Mouse (Mus musculus) ES-E14 (cell line): ENCODE measurements around the gene Tspyl3.

Source experiments
- CHD2 ChIP-seq: IDR thresholded peaks from 2 replicates; pipeline ENCODE4 v1.6.1; 2014; ENCODE audit warnings: mild to moderate bottlenecking, low read depth, low read length, inconsistent platforms
- HCFC1 ChIP-seq: IDR thresholded peaks from 2 replicates; pipeline ENCODE4 v1.6.1; 2012; ENCODE audit warnings: low read length, inconsistent platforms, borderline replicate concordance; ENCODE audit not compliant: insufficient read depth

DNA sequence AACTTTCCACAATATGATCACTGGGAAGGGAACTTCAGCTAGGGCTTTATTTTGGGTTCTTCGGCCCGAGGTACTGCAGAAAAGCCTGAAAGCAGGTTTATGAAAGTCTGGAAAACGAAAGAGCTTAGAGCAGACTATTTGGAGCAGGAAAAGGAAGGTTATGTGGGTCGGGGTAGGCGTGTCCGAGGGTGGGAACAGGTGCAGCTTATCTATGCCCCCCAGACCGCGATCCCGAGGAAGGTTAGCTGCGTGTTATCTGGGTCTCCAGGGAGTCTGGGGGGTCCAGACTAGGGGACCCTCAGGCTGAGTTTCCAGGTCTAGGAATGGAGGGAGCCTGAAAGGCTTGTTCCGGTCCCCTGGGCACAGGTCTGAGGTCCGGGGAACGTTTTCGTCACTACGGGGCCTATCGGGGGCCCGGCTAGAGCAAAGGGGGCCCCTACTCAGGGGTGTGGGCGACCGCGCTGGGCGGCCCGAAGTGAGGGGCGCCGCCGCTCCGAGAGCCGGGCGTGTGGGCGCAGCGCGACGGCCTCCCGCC lies 15.5 kb upstream of the Tspyl3 start:
- TF ChIP-seq CHD2: no peak
- TF ChIP-seq HCFC1: no peak
